Mouse (Mus musculus) liver, embryonic 16.5 days (tissue): ENCODE results near the gene Cd93. TPM values are rescaled to one million over a fixed set of nuclear protein-coding genes. Genes with fewer than 3 reads are reported as not detected.

ENCODE experiments used
- ATAC-seq: fragments of 200-750 bp; cut with Nextera tagmentation; 2 replicates; pipeline ENCODE4 v1.8.0; 2017; ENCODE audit warnings: low read depth, mild to moderate bottlenecking, moderate number of reproducible peaks, moderate library complexity
- H3K27ac ChIP-seq: fragments of 300-500 bp; sonication (generic); 2 replicates; pipeline ENCODE4 v1.5.1; 2014; ENCODE audit warnings: mild to moderate bottlenecking, low read length
- H3K27me3 ChIP-seq: fragments of 300-500 bp; sonication (generic); 2 replicates; pipeline ENCODE4 v1.6.1; 2014; ENCODE audit warnings: low read depth, low read length, mixed read lengths; ENCODE audit not compliant: control insufficient read depth, insufficient read depth
- H3K36me3 ChIP-seq: fragments of 300-500 bp; sonication (generic); 2 replicates; pipeline ENCODE4 v1.6.1; 2014; ENCODE audit warnings: mild to moderate bottlenecking; ENCODE audit not compliant: control insufficient read depth, insufficient read depth
- H3K4me1 ChIP-seq: fragments of 300-500 bp; sonication (generic); 2 replicates; pipeline ENCODE4 v1.6.1; 2014; ENCODE audit warnings: low read depth, low read length, mixed read lengths; ENCODE audit not compliant: control insufficient read depth
- H3K4me2 ChIP-seq: fragments of 300-500 bp; sonication (generic); 2 replicates; pipeline ENCODE4 v1.6.1; 2014; ENCODE audit warnings: low read depth, low read length, mixed read lengths
- H3K4me3 ChIP-seq: fragments of 300-500 bp; sonication (generic); 2 replicates; pipeline ENCODE4 v1.5.1; 2014; ENCODE audit warnings: low read depth, mild to moderate bottlenecking, low read length
- H3K9ac ChIP-seq: fragments of 300-500 bp; sonication (generic); 2 replicates; pipeline ENCODE4 v1.6.1; 2014; ENCODE audit warnings: low read depth, low read length
- H3K9me3 ChIP-seq: fragments of 300-500 bp; sonication (generic); replicated peaks from 2 replicates; pipeline ENCODE4 v1.6.1; 2016; ENCODE audit warnings: low read length; ENCODE audit not compliant: control insufficient read depth
- WGBS: fragments of 180-500 bp; shearing (Covaris S2); extraction: QIAGEN DNeasy Blood & Tissue Kit; methylation state at CpG from one replicate; pipeline ENCODE4 v1.1.7; 2014; ENCODE audit not compliant: insufficient replicate concordance; 5-methylcytosine and 5-hydroxymethylcytosine counted together
- polyA plus RNA-seq: library from polyadenylated mRNA; unstranded; fragments of >200 nt; fragmentation: Nextera tagmentation; extraction: Ambion mirVana; gene quantifications from 2 replicates; pipeline ENCODE4 v1.2.1, GENCODE M21; 2015

The Cd93 gene
- polyA plus RNA-seq, 1 experiment from 2014 or later, result 2.5 TPM

DNA sequence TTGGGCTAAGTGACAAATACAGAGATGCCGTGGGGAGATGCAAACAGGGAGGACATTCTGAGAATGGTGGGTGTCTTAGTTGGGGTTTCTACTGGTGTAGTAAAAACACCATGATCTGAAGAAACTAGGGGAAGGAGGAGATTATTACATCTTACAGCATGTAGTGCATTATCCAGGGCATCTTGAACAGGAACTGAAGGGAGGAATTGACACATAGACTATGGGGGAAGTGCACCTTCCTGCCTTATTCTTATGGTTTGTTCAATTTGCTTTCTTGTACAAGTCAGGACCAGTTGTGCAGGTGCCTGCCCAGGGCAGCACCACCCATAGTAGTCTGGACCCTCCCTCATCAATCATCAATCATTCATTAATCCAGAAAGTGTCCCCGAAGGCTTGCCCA, 56.4 kb downstream of the Cd93 start:
- H3K4me1 ChIP-seq, result no peaks in the 10 kb centered on the region
- H3K27ac ChIP-seq, result no peak overlapping the region
- WGBS, result 64% methylated on average over 2 of the region's 2 CpGs
- H3K9ac ChIP-seq, result no peak overlapping the region
- no peaks in the 10 kb centered on the region for H3K27me3 ChIP-seq
- H3K4me3 ChIP-seq, result no peak overlapping the region
- H3K4me2 ChIP-seq, result no peak overlapping the region
- ATAC-seq, result no peak
- H3K9me3 ChIP-seq, result no peaks in the 10 kb centered on the region
- H3K36me3 ChIP-seq, result no peaks in the 10 kb centered on the region

Other genes with a start within 250 kb of the Cd93 start
- not detected in 2 replicates for gene Sstr4, start 48.2 kb downstream of the Cd93 start, polyA plus RNA-seq
- 1.5 and 1.7 TPM in 2 replicates for gene Thbd, start 35.4 kb downstream of the Cd93 start, polyA plus RNA-seq
- 41.4 and 45.1 TPM in 2 replicates for gene Nxt1, start 229.0 kb upstream of the Cd93 start, polyA plus RNA-seq
- gene Gzf1, start 237.5 kb upstream of the Cd93 start, polyA plus RNA-seq, result 11.7 and 13.9 TPM in 2 replicates